Mouse (Mus musculus) ES-Bruce4 (cell line): ENCODE measurements around the gene Fbxl8.

Experiments used
- CTCF ChIP-seq: IDR thresholded peaks from one replicate; pipeline ENCODE4 v1.8.1; 2011; ENCODE audit warnings: low read depth, low read length
- POLR2A ChIP-seq: IDR thresholded peaks from one replicate; pipeline ENCODE4 v1.8.1; 2011; ENCODE audit warnings: low read length; ENCODE audit not compliant: insufficient read depth

GRCm38 (mm10) chr8:105275387-105275786 lies 10.9 kb downstream of the Fbxl8 start:
- TF ChIP-seq CTCF (no peak), POLR2A (no peak)
